Mouse (Mus musculus) left cerebral cortex, postnatal 14 days (tissue): ENCODE measurements around the gene Dctpp1. TPM values are rescaled to one million over a fixed set of nuclear protein-coding genes. Genes with fewer than 3 reads are reported as not detected.
A peak's percentile ranks its signal among the peaks of the same experiment; 100 is the strongest.

Source experiments
- DNase-seq, 2 experiments: peaks; one replicate each; pipeline ENCODE4 v3.0.0; 2021 to 2022; ENCODE audit warnings: low spot score in 2 of 2, mixed read lengths in 1 of 2
- intact Hi-C: fragments of 180-260 bp; cut with DNase I; formaldehyde crosslinking; loops from one replicate; pipeline ENCODE4 v1.15.1; 2025
- total RNA-seq, 2 experiments: library from RNA; stranded (reverse); gene quantifications; 2 replicates each; pipeline ENCODE4 v1.2.3; 2021

Gene Dctpp1
- total RNA-seq, 2 experiments from 2014 or later = 32.1 to 38.3 TPM

DNA sequence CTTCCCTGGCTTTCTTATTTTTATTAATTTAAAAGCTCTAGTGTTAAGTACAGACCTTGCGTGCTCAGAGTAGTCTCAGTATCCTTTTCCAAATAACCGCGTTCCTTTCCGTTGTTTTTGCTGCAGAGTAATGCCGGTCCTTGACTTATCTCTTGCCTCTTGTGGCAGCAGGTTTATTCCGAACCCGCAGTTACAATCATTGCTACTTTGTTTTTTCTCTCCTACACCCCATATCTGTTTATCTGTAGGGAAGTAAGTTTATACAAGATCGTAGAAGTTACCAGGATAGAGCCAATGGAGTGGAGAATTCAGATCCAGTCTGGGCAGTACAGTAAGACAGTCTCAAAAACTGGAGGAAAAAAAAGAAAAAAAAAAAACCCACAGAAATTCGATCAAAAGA is 26.7 kb downstream of the Dctpp1 start:
- no peak for DNase-seq
- intact Hi-C loops = no loop called here

DNA sequence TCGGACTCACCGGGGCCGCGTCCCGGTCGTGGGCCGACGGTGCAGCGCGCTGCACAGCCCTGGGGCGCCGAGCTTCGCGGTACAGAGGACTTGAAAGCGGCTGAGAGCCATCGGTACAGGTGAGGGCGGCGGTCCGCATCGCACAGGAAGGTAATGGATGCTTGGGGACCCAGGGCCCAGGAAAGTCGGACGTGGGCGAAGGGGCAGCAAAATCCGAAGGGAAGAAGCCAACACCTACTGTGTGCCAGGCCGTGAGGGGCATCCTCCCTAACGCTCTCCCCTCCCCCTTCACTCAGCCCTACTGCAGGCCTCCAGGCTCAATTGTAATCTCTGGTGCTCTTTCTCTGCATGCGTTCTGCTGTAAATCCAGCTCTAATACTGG is 27.1 kb downstream of the Dctpp1 start:
- DNase-seq = no peak
- intact Hi-C loops = no loop called here

DNA sequence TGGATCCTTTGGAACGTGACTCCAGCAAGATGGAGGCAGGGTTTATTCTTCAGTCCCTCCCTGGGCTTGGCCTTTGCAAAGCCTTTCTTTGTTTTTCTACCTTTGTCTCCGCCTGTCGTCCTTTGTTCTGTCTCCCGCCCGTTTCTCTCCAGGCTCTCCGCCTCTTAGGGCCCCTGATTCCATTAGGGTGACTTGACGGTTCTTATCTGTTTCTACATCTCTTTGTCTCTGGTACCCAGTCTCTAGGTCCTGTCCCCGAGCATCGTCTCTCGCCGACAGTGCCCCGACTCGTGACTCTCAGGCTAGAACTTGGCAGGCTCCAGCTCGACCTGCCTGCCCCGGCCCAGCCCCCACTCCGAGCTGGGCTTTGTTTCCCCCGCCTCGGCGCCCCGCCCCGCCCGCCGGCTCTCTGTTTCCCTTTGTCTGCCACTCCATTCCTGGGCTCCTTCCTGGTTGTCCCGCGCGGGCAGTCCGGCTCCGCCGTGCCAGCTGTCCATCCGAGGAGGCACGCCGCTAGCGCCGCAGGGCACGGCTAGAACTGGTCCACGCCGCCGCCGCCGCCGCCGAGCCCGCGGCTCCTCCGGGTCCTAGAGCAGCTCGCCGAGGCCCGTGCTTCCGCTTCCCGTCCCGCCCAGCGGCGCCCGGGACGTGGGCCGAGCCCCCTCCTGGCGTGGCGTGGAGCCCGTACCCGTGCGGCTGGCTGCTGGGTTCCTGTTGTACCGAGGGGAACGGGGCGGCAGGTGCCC is 27.7 kb downstream of the Dctpp1 start, which contains the start of the genes Zfp553 and Sept1:
Gene Zfp553 (plus strand): TSS at position 440 of the 746 bp plus-strand sequence.
Gene Sept1 (minus strand): TSS at position 509 of the 746 bp plus-strand sequence.
- intact Hi-C loops = no loop called here
- peak; percentile 69 to 81 for DNase-seq

DNA sequence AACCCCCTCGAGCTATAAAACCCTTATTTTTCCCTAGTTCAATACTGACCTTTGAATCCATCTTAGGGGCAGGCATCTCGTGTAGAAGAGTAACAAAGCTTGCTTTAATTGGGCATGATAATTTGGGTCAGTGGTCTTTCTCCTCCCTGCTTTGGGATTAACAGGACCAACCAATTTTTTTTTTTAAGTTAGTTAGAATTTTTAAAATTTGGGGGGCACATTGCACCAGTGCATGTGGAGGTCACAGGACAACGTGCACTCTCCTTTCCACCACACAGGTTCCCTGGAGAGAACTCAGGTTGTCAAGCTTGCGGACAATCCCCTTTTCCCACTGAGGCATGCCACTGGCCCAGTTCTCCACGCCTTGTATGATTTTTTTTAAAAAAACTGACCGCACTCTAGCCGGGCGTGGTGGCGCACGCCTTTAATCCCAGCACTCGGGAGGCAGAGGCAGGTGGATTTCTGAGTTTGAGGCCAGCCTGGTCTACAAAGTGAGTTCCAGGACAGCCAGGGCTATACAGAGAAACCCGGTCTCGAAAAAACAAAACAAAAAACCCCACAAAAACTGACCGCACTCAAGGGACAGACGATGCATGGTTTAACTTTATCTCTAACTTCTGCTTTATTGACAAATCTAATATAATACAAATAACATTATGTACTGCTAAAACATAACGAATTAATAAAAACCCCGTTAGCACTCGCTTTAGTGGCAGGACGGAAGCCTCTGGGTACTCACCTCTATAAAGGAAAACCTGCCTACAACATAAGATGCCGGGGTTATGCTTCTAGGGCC is 28.5 kb downstream of the Dctpp1 start:
- intact Hi-C loops = no loop called here

DNA sequence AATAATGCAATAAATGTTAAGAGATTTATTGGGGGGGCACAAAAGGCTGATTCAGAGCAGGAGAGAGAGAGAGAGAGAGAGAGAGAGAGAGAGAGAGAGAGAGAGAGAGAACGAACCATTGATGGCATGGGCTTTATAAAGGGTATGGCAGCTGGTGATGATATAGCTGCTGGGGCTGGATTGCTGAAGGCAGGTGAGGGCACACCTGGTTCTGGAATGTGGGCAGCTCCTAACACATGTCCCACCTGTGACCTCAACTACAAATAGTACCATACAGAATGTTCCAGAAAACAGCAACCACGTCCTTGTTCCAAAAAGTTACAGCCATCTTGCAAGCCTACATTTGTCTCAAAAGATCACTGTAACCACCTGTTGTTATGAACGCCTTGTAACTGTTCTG is 29.1 kb downstream of the Dctpp1 start:
- DNase-seq = no peak
- intact Hi-C loops = no loop called here

More for the DNA sequence above, 28.5 kb downstream of the Dctpp1 start:
- DNase-seq = no peak

DNA sequence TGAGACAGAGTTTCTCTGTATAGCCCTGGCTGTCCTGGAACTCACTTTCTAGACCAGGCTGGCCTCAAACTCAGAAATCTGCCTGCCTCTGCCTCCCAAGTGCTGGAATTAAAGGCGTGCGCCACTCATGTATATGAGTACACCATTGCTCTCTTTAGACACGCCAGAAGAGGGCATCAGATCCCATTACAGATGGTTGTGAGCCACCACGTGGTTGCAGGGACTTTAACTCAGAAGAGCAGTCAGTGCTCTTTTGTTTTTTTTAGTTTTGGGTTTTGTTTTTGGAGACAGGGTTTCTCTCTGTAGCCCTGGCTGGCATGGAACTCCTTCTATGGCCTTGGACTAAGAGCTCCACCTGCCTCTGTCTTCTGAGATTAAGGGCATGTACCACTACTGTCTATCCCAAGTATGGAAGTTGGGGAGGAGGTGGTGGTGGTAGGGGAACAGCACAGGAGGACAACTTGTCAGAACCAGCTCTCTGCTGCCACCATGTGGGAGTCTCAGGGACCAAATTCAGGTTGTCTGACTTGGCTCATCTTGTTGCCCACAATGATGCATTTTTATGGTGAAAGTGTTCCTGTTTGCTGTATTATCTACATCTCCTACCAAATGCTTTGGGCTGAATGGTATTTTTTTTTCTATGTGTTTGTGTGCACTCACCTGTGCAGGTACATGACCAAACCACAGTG is 31.8 kb downstream of the Dctpp1 start:
- DNase-seq = peak; percentile 85 to 89
- intact Hi-C loops = no loop called here

DNA sequence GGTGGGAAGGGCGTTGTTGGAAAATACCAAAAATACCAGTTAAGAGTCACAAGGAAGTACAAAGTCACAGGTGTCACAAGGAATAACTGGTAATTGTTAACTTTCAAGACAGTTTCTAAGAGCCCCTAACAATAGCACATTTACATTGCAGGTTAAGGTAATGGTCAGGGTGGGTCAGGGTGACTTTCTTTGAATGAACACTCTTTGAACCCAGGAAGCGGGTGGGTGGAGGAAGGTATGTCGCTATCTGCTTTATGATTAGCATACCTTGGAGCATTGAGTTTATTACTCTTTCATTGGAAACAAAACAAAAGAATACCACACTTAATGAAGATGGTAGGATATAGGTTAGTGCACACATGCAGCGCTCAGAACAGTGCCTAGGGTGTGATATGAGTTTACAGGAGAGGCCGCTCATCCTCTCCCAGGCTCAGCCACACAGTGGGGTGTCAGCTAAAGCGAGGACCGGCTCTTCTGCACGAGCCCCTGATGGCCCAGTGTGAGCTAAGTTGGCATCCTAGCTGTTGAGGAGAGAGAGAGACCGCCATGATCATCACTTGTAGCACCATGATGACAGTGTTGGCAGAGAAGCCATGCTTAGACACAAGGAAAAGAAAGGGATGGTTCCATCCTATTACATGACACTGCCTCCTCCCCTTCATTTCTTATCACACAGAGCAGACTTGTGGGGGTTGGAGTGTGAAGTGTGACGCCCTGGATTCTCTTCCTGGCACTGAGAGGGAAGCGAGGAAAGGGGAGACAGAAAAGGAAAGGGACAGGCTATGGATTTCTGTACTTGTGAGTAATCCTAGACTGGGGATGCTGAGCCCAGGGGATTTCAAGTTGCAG is 35.1 kb downstream of the Dctpp1 start:
- peak in 1 of 2 experiments; percentile 55 for DNase-seq

DNA sequence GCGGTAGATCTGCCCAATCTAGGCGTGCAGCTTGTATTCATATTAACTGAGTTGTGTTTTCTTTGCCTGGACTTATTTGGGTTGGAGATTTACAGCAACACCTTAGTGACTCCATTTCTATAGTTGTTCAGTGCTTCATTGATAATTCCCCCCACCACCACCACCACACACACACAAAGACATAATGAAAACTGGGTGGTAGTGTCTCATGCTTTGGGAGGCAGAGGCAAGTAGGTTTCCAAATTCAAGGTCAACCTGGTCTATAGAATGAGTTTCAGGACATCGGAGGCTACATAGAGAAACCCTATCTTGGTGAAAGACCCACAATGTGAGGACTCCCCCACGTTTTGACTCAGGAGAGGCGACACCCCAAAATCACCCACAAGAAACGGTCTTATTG is 35.9 kb downstream of the Dctpp1 start:
- intact Hi-C loops = no loop called here
- no peak for DNase-seq

More for the DNA sequence above, 35.1 kb downstream of the Dctpp1 start:
- intact Hi-C loops = no loop called here

DNA sequence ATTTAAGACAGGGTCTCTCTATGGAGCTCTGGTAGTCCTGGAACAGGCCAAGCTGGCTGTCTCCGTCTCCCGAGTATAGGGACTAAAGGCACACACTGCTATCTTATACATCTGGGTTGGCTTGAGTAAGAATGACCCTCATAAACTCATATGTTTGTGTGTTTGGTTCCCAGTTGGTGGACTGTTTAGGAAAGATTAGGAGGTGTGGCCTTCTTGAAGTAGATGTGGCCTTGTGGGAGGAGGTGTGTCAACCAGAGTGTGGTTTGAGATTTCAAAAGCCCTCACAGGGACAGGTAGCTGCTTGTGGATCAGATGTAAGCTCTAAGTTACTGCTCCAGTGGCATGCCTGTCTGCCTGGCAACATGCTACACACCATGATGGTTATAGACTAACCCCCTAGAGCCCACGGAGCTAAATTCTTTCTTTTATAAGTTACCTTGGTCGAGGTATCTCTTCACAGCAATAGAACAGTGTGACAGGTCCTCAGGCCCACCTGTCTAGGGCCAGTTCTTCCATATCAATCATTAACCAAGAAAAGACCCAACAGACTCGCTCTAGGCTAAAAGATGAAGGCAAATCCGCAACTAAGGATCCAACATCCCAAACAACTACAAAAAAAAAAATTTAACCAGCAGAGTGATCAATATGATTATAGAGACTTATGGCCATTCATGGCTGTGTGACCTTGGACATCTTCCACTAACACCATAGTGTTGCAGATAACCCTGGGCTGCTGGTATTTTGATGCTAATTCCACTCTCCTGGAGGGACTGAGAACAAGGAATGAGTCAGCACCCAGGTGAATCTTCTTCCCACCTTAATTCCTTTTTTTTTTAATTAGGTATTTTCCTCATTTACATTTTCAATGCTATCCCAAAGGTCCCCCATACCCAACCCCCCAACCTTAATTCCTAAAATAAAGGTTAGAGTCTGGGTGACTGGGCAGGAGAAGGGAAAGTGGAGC is 36.7 kb downstream of the Dctpp1 start:
- DNase-seq = no peak
- intact Hi-C loops = no loop called here

DNA sequence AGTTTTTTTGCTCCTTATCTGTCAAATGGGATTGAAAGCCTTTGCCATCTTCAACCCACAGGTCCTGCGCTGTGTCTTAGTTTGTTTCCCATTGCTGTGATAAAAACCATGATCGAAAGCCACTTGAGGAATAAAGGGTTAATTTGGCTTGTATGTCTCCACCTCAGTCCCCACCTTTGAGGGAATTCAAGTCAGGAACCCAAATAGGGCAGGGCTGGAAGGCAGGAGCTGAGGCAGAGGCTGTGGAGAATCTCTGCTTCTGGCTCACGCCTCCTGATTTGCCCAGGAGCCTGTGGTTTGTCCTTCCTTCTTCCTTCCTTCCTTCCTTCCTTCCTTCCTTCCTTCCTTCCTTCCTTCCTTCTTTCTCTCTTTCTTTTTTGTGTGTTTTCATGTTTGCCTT is 37.4 kb downstream of the Dctpp1 start:
- intact Hi-C loops = no loop called here
- no peak for DNase-seq

DNA sequence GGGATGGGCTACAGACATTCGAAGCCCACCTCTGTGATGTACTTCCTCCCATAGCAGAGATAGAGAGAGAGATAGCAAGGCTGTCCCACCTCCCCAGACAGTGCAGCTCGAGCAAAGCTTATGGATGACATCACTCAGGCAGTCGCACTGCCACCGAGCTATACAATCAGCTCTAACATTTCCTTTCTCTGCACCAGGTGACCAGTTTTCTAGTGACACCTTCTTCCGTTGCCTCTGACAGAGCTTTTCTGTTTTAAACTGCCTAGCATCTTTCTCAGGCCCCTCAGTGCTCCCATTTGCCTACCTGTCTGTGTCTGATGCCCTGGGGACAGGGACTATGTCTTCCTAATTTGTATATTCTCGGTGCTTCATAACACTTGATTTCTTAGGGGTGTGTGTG is 40.1 kb downstream of the Dctpp1 start:
- intact Hi-C loops = no loop called here
- no peak for DNase-seq

DNA sequence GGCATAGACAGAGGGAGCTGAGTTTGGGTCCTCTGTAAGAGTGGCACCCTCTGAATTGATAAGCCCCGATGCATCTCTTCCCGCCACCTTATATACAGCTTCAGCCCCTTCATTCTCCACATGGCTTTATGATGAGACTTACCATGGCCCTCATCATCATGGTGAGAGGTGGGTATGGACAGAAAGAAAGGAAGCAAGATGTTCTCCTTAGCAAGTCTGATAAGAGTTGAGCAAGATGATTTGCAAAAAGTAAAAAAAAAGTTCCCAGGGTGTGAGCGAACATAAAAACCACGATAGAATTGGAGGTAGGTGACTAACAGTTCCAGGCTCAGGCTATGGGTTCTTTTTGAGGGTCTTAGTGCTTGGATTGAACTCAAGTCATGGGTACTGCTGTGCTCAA is 41.8 kb downstream of the Dctpp1 start:
- no peak for DNase-seq
- intact Hi-C loops = no loop called here

DNA sequence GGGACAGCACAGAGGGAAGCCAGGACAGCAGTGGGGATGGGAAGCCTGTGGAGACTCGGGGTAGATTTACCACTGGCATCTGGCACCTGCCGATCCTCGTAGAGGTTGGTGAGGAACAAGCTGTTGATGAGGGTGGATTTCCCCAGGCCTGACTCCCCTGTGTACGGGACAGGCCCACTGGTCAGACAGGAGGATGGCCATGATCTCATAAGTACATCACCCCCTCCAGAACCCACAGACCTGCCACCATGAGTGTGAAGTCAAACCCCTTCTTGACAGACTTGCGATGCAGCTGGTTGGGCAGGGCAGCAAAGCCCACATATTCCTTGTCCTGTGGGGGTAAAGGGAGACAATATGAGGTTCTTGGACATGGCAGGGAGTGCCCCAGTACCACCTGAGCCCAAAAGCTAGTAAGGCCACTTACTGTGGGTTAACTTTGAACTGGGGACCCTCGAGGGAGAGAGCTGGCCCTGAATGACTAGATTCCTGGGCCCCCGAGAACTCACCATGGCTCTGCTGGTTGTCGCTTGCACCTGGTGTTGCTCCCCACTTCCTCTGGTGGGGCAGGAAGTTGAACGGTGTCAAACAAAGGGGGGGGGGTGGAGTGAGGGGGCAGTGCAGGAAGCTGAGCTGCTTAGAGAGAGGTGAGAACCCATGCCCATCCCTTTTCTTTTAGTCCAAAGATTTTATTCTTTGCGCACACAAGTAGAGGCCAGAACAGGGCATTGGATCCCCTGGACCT is 42.4 kb downstream of the Dctpp1 start:
- intact Hi-C loops = no loop called here

DNA sequence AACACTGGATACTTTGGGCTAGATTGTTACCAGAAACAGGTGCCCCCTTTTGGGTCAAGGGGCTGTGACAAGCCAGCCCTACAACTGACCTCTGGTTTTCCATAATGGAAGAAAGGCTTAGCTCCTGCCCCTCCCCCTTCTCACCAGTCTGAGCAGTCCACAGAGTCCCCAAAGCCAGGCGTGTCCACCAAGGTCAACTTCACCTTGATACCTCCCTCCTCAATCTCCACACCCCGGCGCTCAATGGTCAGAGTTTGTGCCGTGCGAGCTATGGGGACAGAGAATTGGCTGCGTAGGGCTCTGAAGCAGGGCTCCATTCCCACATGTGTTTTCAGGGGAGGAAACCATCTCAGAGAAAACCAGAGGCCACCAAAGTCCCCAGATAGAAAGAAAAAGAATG is 43.0 kb downstream of the Dctpp1 start:
- intact Hi-C loops = no loop called here
- DNase-seq = no peak

More for the DNA sequence above, 42.4 kb downstream of the Dctpp1 start:
- DNase-seq = no peak

DNA sequence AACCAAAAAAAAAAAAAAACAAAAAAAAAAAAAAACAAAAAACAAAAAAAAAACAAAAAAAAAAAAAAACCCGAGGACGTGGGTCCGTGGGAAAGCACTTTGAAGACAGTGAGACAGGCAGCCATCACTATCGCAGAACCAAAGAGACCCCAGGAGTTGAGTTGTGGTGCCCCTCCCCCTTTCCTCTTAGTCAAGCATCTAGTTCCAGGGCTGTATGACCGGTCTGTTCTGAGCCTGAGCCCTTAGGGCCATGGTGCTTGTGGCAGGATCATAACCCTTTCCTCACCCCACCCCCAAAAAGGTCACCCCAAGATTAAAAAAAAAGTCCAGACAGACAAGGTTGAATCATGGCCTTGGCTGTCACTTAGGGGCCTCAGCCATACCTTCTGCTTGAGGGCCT is 44.2 kb downstream of the Dctpp1 start:
- DNase-seq = no peak
- intact Hi-C loops = no loop called here

DNA sequence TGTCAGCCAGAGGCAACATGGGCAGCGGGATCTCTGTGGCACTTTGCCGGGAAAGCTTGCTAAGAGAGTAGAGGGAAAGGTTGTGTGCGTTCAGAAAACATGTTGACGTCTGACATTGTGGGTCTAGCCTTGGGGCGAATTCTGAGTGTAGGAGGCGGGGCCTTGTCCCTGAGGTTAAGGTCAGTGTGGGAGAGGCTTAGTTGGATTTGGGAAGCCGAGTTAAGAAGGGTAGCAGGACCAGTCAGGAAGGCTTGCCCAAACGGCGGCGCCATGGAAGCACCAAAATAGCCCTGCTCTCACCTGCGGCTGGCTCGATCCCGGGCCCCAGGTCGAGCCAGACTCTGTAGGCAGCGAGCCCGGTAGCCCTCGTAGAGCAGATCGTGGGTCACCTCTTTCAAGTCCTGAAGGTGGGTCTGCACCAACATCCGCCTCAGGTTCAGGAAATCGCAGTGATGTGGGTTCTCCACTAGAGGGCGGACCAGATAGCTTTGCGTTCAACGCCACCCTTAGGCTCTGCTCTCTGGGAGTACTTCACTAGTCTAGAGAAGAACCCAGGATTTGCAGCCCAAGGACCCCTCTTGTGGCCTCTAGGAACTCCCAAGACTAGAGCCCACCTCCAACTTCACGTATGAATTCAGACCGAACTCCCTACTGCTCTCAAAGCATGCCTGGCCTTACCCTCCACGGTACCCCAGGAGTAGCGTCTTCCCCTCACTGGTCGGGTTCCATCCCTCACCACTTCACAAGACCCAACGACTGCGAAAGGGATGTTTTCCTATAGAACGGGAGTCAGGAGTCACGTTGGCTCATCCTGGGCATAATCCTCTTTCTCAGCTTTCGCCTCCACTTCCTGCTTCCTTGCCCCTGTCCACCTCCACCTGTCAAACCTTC is 45.3 kb downstream of the Dctpp1 start:
- intact Hi-C loops = no loop called here
- peak; percentile 50 to 57 for DNase-seq

DNA sequence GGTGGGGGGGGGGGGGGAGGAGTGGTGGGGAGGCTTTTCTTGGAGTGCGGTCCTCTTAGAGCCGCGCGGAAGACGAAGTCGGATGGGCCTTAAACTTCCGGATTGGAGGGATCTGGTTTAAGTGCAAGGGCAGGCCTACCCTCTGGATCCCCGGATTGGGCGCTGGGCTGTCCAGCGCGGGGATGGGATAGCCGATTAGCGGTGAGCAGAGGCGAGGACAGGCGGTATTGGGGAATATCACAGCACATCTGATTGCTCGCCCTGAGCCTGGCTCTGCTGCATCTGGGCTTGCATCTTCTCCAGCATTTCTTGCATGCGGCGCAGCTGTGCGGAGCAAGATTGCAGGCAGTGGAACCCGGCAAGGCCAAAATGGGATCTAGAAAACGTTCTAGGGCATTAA is 46.0 kb downstream of the Dctpp1 start:
- DNase-seq = no peak
- intact Hi-C loops = no loop called here
